Mouse (Mus musculus): Measurements from ENCODE around the gene Cops7b. TPM values are rescaled to one million over a fixed set of nuclear protein-coding genes. Genes with fewer than 3 reads are reported as not detected.

Cops7b gene
- total RNA-seq, 2 experiments from 2014 or later, result 10.5 to 12.6 TPM

GRCm38 (mm10) chr1:86596512-86596911 lies 13.8 kb downstream of the Cops7b start:
- DNase-seq, result no peak

GRCm38 (mm10) chr1:86598516-86598915 lies 15.8 kb downstream of the Cops7b start:
- DNase-seq, result no peak

- DNase-seq, result no peak
Observed at GRCm38 (mm10) chr1:86600117-86600516, 17.4 kb downstream of the Cops7b start.

- no peak for DNase-seq
Observed at GRCm38 (mm10) chr1:86610954-86611353, 28.2 kb downstream of the Cops7b start.

- no peak for DNase-seq
Observed at GRCm38 (mm10) chr1:86612081-86612480, 29.4 kb downstream of the Cops7b start.

GRCm38 (mm10) chr1:86614269-86614668 lies 31.6 kb downstream of the Cops7b start:
- no peak for DNase-seq

- DNase-seq, result peak; percentile 62
Observed at GRCm38 (mm10) chr1:86618454-86619125, 35.9 kb downstream of the Cops7b start.

GRCm38 (mm10) chr1:86622296-86622695 lies 39.6 kb downstream of the Cops7b start:
- DNase-seq, result no peak

GRCm38 (mm10) chr1:86623001-86624000 lies 40.6 kb downstream of the Cops7b start:
- DNase-seq, result no peak

GRCm38 (mm10) chr1:86628270-86628669 lies 45.6 kb downstream of the Cops7b start:
- no peak for DNase-seq

GRCm38 (mm10) chr1:86629936-86630335 lies 47.2 kb downstream of the Cops7b start:
- DNase-seq, result no peak

- DNase-seq, result no peak
Observed at GRCm38 (mm10) chr1:86630527-86630926, 47.8 kb downstream of the Cops7b start.

- no peak for DNase-seq
Observed at GRCm38 (mm10) chr1:86632732-86633380, 50.2 kb downstream of the Cops7b start.

- no peak for DNase-seq
Observed at GRCm38 (mm10) chr1:86633434-86633833, 50.7 kb downstream of the Cops7b start.

GRCm38 (mm10) chr1:86633840-86634750 lies 51.4 kb downstream of the Cops7b start:
- DNase-seq, result no peak

GRCm38 (mm10) chr1:86634751-86635359 lies 52.2 kb downstream of the Cops7b start:
- no peak for DNase-seq

- no peak for DNase-seq
Observed at GRCm38 (mm10) chr1:86643101-86643809, 60.6 kb downstream of the Cops7b start.

GRCm38 (mm10) chr1:86647517-86647916 lies 64.8 kb downstream of the Cops7b start:
- no peak for DNase-seq

GRCm38 (mm10) chr1:86650272-86650671 lies 67.6 kb downstream of the Cops7b start:
- peak; percentile 73 for DNase-seq

GRCm38 (mm10) chr1:86652675-86653074 lies 70.0 kb downstream of the Cops7b start:
- no peak for DNase-seq
